Mouse (Mus musculus) neutrophil, adult 83 days (primary cell): ENCODE results near the gene Pip. TPM values are rescaled to one million over a fixed set of nuclear protein-coding genes. Genes with fewer than 3 reads are reported as not detected.

Experiments used
- total RNA-seq, 2 experiments: library from RNA; stranded (reverse); gene quantifications; one replicate each; pipeline ENCODE4 v1.2.4; 2023

Gene Pip
- not detected for total RNA-seq

DNA sequence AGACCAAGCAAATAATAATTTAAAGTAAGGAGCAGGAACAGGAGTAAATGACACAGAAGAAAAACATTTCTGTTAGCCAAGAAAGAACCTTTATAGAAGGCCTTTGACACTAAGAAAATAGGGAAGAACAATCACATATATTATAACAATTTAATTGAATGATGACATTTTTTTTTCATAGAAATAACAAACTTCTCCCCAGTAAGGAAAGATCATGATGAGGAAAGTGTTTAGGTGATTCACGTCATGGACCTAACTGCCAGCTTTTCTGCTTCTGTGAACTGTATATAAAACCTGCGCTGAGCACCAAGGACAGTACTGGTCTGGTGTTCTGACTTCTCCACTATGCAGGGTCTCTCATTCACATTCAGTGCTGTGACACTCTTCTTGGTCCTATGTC is at the start of gene Pip:
TSS of gene Pip (plus strand) at position 301 of the 400 bp plus-strand sequence.

DNA sequence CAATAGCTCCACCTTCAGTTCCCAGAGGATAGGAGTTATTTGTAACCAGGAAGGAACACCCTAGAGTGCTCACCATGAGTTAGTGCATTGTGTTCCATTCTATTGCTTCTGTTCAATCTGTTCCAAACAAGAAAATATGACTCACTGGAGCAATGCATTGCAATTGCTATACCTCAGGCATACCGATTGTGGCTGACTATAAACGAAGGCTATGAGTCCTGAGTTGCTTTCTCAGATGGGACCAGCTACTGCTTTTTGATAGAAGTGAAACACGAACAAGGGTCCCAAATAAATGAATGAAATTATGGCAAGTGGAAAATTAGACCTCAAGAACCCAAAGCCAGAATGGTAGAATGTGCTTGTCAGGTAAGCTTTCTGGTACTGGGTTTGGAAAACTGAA is 5.4 kb downstream of the Pip start, which contains the start of gene Sval2:
TSS of gene Sval2 (plus strand) at position 301 of the 400 bp plus-strand sequence.

Other genes starting within 250 kb of the Pip start
- gene Ephb6, start 242.1 kb upstream of the Pip start, total RNA-seq = 1 to 10 TPM in 1 of 2 experiments, under 1 TPM in 1; 0.20 to 1.5 TPM
- gene Trpv6, start 211.1 kb upstream of the Pip start, total RNA-seq = not detected
- gene Trpv5, start 166.8 kb upstream of the Pip start, total RNA-seq = not detected
- gene Llcfc1, start 163.1 kb upstream of the Pip start, total RNA-seq = not detected
- gene Kel, start 143.2 kb upstream of the Pip start, total RNA-seq = 10 to 100 TPM; 32.9 to 46.7 TPM
- not detected for gene Olfr459, start 72.4 kb upstream of the Pip start, total RNA-seq
- not detected for gene Sval2, start 5.5 kb downstream of the Pip start, total RNA-seq
- not detected for gene Sval1, start 104.1 kb downstream of the Pip start, total RNA-seq
- gene Sval3, start 120.6 kb downstream of the Pip start, total RNA-seq = not detected
- not detected for gene Sva, start 190.9 kb downstream of the Pip start, total RNA-seq